Mouse (Mus musculus) neutrophil, adult 5-6 weeks (primary cell): ENCODE data around the gene Gm11541. TPM values are rescaled to one million over a fixed set of nuclear protein-coding genes. Genes with fewer than 3 reads are reported as not detected.

Experiments used
- ATAC-seq: fragments of 151-379, 151-347 bp; 2 replicates; pipeline ENCODE4 v1.8.0; 2017; ENCODE audit warnings: mild to moderate bottlenecking, moderate TSS enrichment; ENCODE audit not compliant: insufficient number of reproducible peaks, poor library complexity, low FRiP score, severe bottlenecking; ENCODE audit errors: extremely low read depth
- total RNA-seq: library from RNA; stranded (forward); fragments of 200-1000 nt; gene quantifications from 2 replicates; pipeline ENCODE4 v1.2.3, GENCODE M21; 2017

Gm11541 gene
- not detected in 2 replicates for total RNA-seq

GRCm38 (mm10) chr11:94704472-94704871, at the start of gene Gm11541:
Gene Gm11541, minus strand, starts transcription at chr11:94704499.
- no peak for ATAC-seq

GRCm38 (mm10) chr11:94752946-94753713, 48.8 kb upstream of the Gm11541 start:
- ATAC-seq: no peak

- ATAC-seq: no peak
Measured at GRCm38 (mm10) chr11:94741732-94742272, 37.5 kb upstream of the Gm11541 start, which contains the start of gene Cdc34b. Gene Cdc34b, plus strand, starts transcription at chr11:94741782.

GRCm38 (mm10) chr11:94735746-94736145, 31.4 kb upstream of the Gm11541 start:
- ATAC-seq: no peak

GRCm38 (mm10) chr11:94732773-94733172, 28.5 kb upstream of the Gm11541 start:
- no peak for ATAC-seq

- no peak for ATAC-seq
Measured at GRCm38 (mm10) chr11:94731229-94731628, 26.9 kb upstream of the Gm11541 start.

- no peak for ATAC-seq
Measured at GRCm38 (mm10) chr11:94730261-94730660, 26.0 kb upstream of the Gm11541 start.

- ATAC-seq: no peak
Measured at GRCm38 (mm10) chr11:94729565-94729964, 25.3 kb upstream of the Gm11541 start.

- ATAC-seq: no peak
Measured at GRCm38 (mm10) chr11:94728545-94728944, 24.2 kb upstream of the Gm11541 start.

- ATAC-seq: no peak
Measured at GRCm38 (mm10) chr11:94727306-94727705, 23.0 kb upstream of the Gm11541 start.

GRCm38 (mm10) chr11:94719216-94719615, 14.9 kb upstream of the Gm11541 start:
- ATAC-seq: no peak

GRCm38 (mm10) chr11:94718113-94718909, 14.0 kb upstream of the Gm11541 start:
- no peak for ATAC-seq

GRCm38 (mm10) chr11:94717239-94717638, 12.9 kb upstream of the Gm11541 start:
- no peak for ATAC-seq

- no peak for ATAC-seq
Measured at GRCm38 (mm10) chr11:94716754-94717153, 12.5 kb upstream of the Gm11541 start.

GRCm38 (mm10) chr11:94715622-94716021, 11.3 kb upstream of the Gm11541 start:
- ATAC-seq: no peak

GRCm38 (mm10) chr11:94713246-94713860, 9.1 kb upstream of the Gm11541 start:
- no peak for ATAC-seq

- no peak for ATAC-seq
Measured at GRCm38 (mm10) chr11:94704020-94704419, 279 bp downstream of the Gm11541 start.

- no peak for ATAC-seq
Measured at GRCm38 (mm10) chr11:94702216-94702610, 2.1 kb downstream of the Gm11541 start.

- ATAC-seq: no peak
Measured at GRCm38 (mm10) chr11:94701401-94702215, 2.7 kb downstream of the Gm11541 start.
